Mouse (Mus musculus): Measurements from ENCODE around the gene Frs2. TPM values are rescaled to one million over a fixed set of nuclear protein-coding genes. Genes with fewer than 3 reads are reported as not detected.
A peak's percentile ranks its signal among the peaks of the same experiment; 100 is the strongest.

Gene Frs2
- polyA plus RNA-seq, 1 experiment from 2014 or later, result 27.9 TPM

DNA sequence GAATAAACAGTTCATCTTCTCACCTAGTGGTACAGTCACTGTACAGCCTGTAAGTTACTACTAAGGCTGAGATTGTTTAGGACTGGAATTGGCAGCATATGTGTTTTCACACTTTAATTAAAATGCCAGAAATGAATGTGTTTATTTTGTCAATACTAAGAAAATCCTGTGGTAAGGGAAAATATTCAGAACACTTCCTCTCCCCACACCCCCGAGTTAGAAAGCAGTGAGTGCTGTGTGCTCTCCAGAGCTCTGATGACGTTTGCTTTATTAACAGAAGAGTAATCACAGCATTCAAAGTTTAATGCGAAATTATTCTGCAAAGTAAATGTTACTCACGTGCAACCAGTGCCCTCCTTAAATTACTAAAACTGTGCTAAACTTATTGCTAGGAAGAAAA, 58.7 kb downstream of the Frs2 start:
- Histone ChIP-seq H3K36me3 (ENCODE audit: control insufficient read depth, insufficient read depth, low read length) (peaks cover 5% of the 10 kb centered on the region; the same call in 1 of the 2 replicates), H3K9me3 (ENCODE audit: control insufficient read depth, low read length) (no peaks in the 10 kb centered on the region), H3K4me2 (ENCODE audit: low read depth, severe bottlenecking) (no peak overlapping the region), H3K9ac (ENCODE audit: low read length) (no peak overlapping the region), H3K27me3 (ENCODE audit: control insufficient read depth, insufficient read depth, low read length) (no peaks in the 10 kb centered on the region), H3K4me1 (ENCODE audit: control insufficient read depth, insufficient read depth, low read length) (no peaks in the 10 kb centered on the region), H3K4me3 (ENCODE audit: low read depth, low read length) (no peak overlapping the region), H3K27ac (replicated peaks; ENCODE audit: low read depth, low read length) (no peak overlapping the region)
- ATAC-seq (ENCODE audit: insufficient number of reproducible peaks, low FRiP score, low TSS enrichment, low read depth) (no peak), DNase-seq (ENCODE audit: low spot score) (no peak)
- 84% methylated on average over 4 of the region's 4 CpGs for WGBS

DNA sequence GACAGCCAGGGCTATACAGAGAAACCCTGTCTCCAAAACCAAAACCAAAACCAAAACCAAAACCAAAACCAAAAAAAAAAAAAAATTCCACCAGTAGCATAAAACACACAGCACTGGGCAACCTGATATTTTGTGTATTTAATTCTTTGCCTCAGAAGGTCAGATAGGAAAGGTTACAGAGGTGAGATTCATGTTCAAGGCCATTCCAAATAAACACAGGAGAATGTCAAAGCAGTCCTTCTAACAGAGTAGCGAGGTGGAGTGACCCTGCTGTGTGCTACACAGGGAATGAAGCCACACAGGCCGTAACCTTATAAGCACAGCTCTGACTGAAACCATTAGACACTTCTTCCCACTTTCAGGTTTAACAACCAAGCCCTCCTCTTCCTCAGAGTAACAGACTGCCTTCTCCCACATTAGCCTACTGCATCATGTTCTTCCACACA, 66.4 kb downstream of the Frs2 start:
- ATAC-seq (ENCODE audit: insufficient number of reproducible peaks, low FRiP score, low TSS enrichment, low read depth) (no peak), DNase-seq (ENCODE audit: low spot score) (no peak)
- H3K4me3 ChIP-seq (ENCODE audit: low read depth, low read length), result no peak overlapping the region
- 79% methylated on average over 2 of the region's 2 CpGs for WGBS
- H3K4me2 ChIP-seq (ENCODE audit: low read depth, severe bottlenecking), result no peak overlapping the region
- no peaks in the 10 kb centered on the region for H3K9me3 ChIP-seq (ENCODE audit: control insufficient read depth, low read length)
- no peaks in the 10 kb centered on the region for H3K27me3 ChIP-seq (ENCODE audit: control insufficient read depth, insufficient read depth, low read length)
- no peaks in the 10 kb centered on the region for H3K4me1 ChIP-seq (ENCODE audit: control insufficient read depth, insufficient read depth, low read length)
- peaks cover 14% of the 10 kb centered on the region; the same call in 1 of the 2 replicates for H3K36me3 ChIP-seq (ENCODE audit: control insufficient read depth, insufficient read depth, low read length)
- no peak overlapping the region for H3K9ac ChIP-seq (ENCODE audit: low read length)
- no peak overlapping the region for H3K27ac ChIP-seq (replicated peaks; ENCODE audit: low read depth, low read length)

DNA sequence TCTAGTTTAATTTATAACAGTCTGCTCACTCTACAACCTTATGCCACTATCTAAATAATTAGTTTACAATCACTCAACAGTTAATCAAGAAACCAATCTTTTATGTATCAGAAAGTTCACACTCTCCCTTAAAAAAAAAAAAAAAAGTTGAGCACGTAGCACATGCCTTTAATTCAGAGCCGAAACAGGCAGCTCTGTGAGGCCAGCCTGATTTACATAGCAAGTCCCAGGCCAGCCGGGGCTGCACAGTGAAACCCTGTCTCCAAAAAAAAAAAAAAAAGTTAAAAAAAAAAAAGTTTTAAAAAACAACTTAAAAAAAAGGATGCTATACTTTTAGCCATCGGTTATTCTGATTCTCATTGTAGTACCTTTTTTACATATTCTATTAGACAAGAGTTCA, 67.0 kb downstream of the Frs2 start:
- Histone ChIP-seq H3K27ac (replicated peaks; ENCODE audit: low read depth, low read length) (no peak overlapping the region), H3K9ac (ENCODE audit: low read length) (no peak overlapping the region), H3K4me3 (ENCODE audit: low read depth, low read length) (no peak overlapping the region), H3K36me3 (ENCODE audit: control insufficient read depth, insufficient read depth, low read length) (peaks cover 18% of the 10 kb centered on the region; the same call in 1 of the 2 replicates), H3K9me3 (ENCODE audit: control insufficient read depth, low read length) (no peaks in the 10 kb centered on the region), H3K4me1 (ENCODE audit: control insufficient read depth, insufficient read depth, low read length) (no peaks in the 10 kb centered on the region), H3K27me3 (ENCODE audit: control insufficient read depth, insufficient read depth, low read length) (no peaks in the 10 kb centered on the region), H3K4me2 (ENCODE audit: low read depth, severe bottlenecking) (no peak overlapping the region)
- DNase-seq (ENCODE audit: low spot score) (no peak), ATAC-seq (ENCODE audit: insufficient number of reproducible peaks, low FRiP score, low TSS enrichment, low read depth) (no peak)
- WGBS, result 81% methylated on average over 4 of the region's 4 CpGs

DNA sequence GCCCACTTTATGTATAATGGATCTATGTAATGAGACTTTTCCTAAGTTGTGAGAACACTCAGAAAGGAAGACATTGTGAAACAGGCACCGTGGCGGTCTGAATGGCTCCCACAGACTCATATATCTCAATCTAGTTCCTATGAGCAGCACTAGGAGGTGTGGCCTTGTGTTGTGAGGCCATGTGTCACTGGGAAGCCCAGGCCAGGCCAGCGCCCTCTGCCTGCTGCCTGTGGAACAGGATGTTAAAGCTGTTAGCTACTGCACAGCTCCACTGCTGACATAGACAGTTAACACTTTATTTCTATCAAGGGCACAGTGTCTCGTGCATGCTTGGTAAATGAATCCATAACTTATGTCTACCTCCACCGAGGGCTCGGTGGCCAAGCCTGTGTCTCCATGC, 70.0 kb downstream of the Frs2 start:
- no peak overlapping the region for H3K27ac ChIP-seq (replicated peaks; ENCODE audit: low read depth, low read length)
- ATAC-seq (ENCODE audit: insufficient number of reproducible peaks, low FRiP score, low TSS enrichment, low read depth) (no peak), DNase-seq (ENCODE audit: low spot score) (peak; percentile 44)
- H3K27me3 ChIP-seq (ENCODE audit: control insufficient read depth, insufficient read depth, low read length), result no peaks in the 10 kb centered on the region
- peaks cover 28% of the 10 kb centered on the region for H3K36me3 ChIP-seq (ENCODE audit: control insufficient read depth, insufficient read depth, low read length)
- no peak overlapping the region for H3K4me3 ChIP-seq (ENCODE audit: low read depth, low read length)
- no peaks in the 10 kb centered on the region for H3K9me3 ChIP-seq (ENCODE audit: control insufficient read depth, low read length)
- no peak overlapping the region for H3K9ac ChIP-seq (ENCODE audit: low read length)
- H3K4me2 ChIP-seq (ENCODE audit: low read depth, severe bottlenecking), result no peak overlapping the region
- no peaks in the 10 kb centered on the region for H3K4me1 ChIP-seq (ENCODE audit: control insufficient read depth, insufficient read depth, low read length)
- WGBS, result 81% methylated on average over 6 of the region's 6 CpGs

DNA sequence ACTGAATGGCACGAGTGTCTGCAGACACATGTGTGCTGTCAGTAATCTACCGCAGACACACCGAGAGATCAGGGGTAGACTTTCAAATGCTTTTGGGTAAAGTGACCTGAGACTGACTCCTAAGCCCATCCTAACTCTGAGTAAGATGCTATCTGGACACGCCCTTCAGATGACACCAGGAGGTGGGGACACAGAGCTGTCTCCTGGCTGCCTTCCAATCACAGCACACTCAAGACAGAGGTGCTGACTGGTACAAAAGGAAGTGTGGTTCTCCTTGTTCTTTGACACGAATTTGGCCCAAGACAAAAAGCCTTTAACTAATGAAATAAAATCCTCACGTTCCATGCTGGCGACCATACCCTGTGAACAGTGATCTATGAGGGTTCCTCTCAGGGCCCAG, 75.2 kb downstream of the Frs2 start:
- Histone ChIP-seq H3K9ac (ENCODE audit: low read length) (no peak overlapping the region), H3K4me1 (ENCODE audit: control insufficient read depth, insufficient read depth, low read length) (no peaks in the 10 kb centered on the region), H3K27ac (replicated peaks; ENCODE audit: low read depth, low read length) (no peak overlapping the region), H3K27me3 (ENCODE audit: control insufficient read depth, insufficient read depth, low read length) (no peaks in the 10 kb centered on the region), H3K9me3 (ENCODE audit: control insufficient read depth, low read length) (no peaks in the 10 kb centered on the region), H3K4me2 (ENCODE audit: low read depth, severe bottlenecking) (no peak overlapping the region), H3K4me3 (ENCODE audit: low read depth, low read length) (no peak overlapping the region), H3K36me3 (ENCODE audit: control insufficient read depth, insufficient read depth, low read length) (peaks cover 20% of the 10 kb centered on the region)
- ATAC-seq (ENCODE audit: insufficient number of reproducible peaks, low FRiP score, low TSS enrichment, low read depth) (no peak), DNase-seq (ENCODE audit: low spot score) (no peak)
- 92% methylated on average over 7 of the region's 7 CpGs for WGBS

DNA sequence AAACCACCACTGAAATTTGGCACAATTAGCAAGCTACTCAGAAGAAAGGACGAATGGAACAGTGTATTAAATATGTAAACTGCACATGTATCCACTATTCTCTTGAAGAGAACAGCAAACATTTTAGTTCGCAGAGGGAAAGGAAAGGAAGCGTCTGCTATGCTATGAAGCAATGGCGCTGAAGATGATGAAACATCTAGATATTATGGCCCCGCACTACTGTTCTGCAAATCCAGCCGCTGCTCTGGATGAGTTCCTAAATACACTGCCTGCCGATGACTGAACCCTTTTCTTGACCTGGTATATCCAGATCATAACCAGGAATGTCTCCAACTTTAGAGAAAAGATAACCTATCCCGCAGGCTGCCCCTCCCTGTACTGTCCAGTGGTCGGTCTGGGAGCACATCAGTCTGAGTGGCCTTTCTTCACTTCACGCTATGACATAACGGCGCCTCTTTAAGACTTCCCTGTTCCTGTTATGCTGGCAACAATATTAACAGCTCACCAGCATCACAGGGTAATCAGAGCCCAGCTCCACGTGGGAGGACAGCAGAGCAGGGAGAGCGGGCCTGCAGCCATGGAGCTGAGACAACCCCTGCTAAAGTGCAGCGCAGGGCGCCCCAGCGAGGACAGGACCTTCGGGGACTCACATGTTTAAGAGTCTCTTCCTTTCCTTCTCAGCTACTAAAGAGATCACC, 76.0 kb downstream of the Frs2 start:
- WGBS, result 93% methylated on average over 18 of the region's 18 CpGs
- H3K4me3 ChIP-seq (ENCODE audit: low read depth, low read length), result no peak overlapping the region

DNA sequence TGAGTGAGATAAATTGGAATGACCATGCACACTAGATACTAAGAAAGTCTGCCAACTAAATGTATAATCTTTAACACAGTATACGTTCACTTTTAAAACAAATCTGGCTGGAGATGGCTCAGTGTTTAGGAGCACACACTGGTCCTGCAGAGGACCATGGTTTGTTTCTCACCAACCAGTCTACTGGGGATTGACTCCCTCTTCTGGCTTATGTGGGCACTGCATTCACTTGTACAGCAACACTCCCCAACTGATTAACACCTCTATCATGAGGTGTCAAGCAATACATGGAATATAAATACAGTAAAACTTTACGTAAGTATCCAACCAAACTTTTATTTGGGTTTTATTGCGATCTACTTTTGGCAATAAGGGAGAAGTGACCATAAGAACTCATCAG, 79.2 kb downstream of the Frs2 start:
- no peak for ATAC-seq (ENCODE audit: insufficient number of reproducible peaks, low FRiP score, low TSS enrichment, low read depth)
- Histone ChIP-seq H3K4me3 (ENCODE audit: low read depth, low read length) (no peak overlapping the region), H3K27ac (replicated peaks; ENCODE audit: low read depth, low read length) (no peak overlapping the region), H3K9ac (ENCODE audit: low read length) (no peak overlapping the region), H3K27me3 (ENCODE audit: control insufficient read depth, insufficient read depth, low read length) (no peaks in the 10 kb centered on the region), H3K4me2 (ENCODE audit: low read depth, severe bottlenecking) (no peak overlapping the region), H3K36me3 (ENCODE audit: control insufficient read depth, insufficient read depth, low read length) (peaks cover 10% of the 10 kb centered on the region; the same call in 1 of the 2 replicates), H3K4me1 (ENCODE audit: control insufficient read depth, insufficient read depth, low read length) (no peaks in the 10 kb centered on the region), H3K9me3 (ENCODE audit: control insufficient read depth, low read length) (no peaks in the 10 kb centered on the region)
- DNase-seq (ENCODE audit: low spot score), result no peak
- 94% methylated on average over 3 of the region's 3 CpGs for WGBS

More for the DNA sequence above, 76.0 kb downstream of the Frs2 start:
- no peak overlapping the region for H3K4me2 ChIP-seq (ENCODE audit: low read depth, severe bottlenecking)
- H3K4me1 ChIP-seq (ENCODE audit: control insufficient read depth, insufficient read depth, low read length), result no peaks in the 10 kb centered on the region
- H3K9me3 ChIP-seq (ENCODE audit: control insufficient read depth, low read length), result no peaks in the 10 kb centered on the region
- no peak overlapping the region for H3K9ac ChIP-seq (ENCODE audit: low read length)
- DNase-seq (ENCODE audit: low spot score), result no peak
- no peak for ATAC-seq (ENCODE audit: insufficient number of reproducible peaks, low FRiP score, low TSS enrichment, low read depth)
- no peak overlapping the region for H3K27ac ChIP-seq (replicated peaks; ENCODE audit: low read depth, low read length)
- H3K27me3 ChIP-seq (ENCODE audit: control insufficient read depth, insufficient read depth, low read length), result no peaks in the 10 kb centered on the region
- peaks cover 20% of the 10 kb centered on the region for H3K36me3 ChIP-seq (ENCODE audit: control insufficient read depth, insufficient read depth, low read length)

DNA sequence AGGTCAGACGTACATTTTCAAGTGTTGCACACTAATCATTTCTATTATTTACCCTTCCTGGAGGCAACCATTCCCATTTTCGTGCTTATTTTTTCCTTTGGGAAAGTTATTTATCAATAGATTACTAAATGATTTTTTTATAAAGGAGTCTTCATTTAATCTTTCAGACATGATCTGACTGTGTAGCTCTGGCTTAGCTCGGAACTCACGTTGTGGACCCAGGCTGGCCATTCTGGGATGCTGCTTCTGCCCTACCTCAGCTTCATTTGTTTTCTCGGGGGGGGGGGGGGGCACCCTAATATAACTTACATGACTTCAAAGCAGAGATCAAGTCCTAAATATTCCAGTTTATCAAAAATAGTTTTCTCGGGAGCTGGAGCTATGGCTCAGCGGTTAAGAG, 84.3 kb downstream of the Frs2 start:
- DNase-seq (ENCODE audit: low spot score) (no peak), ATAC-seq (ENCODE audit: insufficient number of reproducible peaks, low FRiP score, low TSS enrichment, low read depth) (peak; percentile 37; the same call in 1 of the 2 replicates)
- no peaks in the 10 kb centered on the region for H3K27me3 ChIP-seq (ENCODE audit: control insufficient read depth, insufficient read depth, low read length)
- H3K9ac ChIP-seq (ENCODE audit: low read length), result peak overlapping the region; percentile 58; the same call in 1 of the 2 replicates
- H3K9me3 ChIP-seq (ENCODE audit: control insufficient read depth, low read length), result no peaks in the 10 kb centered on the region
- H3K4me2 ChIP-seq (ENCODE audit: low read depth, severe bottlenecking), result peak overlapping the region; percentile 27; the same call in 1 of the 2 replicates
- no peaks in the 10 kb centered on the region for H3K4me1 ChIP-seq (ENCODE audit: control insufficient read depth, insufficient read depth, low read length)
- peaks cover 15% of the 10 kb centered on the region for H3K36me3 ChIP-seq (ENCODE audit: control insufficient read depth, insufficient read depth, low read length)
- no peak overlapping the region for H3K27ac ChIP-seq (replicated peaks; ENCODE audit: low read depth, low read length)
- peak overlapping the region; percentile 98; the same call in 1 of the 2 replicates for H3K4me3 ChIP-seq (ENCODE audit: low read depth, low read length)
- WGBS, result 11% methylated on average over 7 of the region's 7 CpGs

Data from limb, embryonic 11.5 days (tissue).